Mouse (Mus musculus): ENCODE data around the gene Ggn.
"Not testable (repeated sequence)": the region's sequence is repeated elsewhere in the genome, so short reads cannot be mapped to it uniquely, and the experiment has no call there.

The Ggn gene

DNA sequence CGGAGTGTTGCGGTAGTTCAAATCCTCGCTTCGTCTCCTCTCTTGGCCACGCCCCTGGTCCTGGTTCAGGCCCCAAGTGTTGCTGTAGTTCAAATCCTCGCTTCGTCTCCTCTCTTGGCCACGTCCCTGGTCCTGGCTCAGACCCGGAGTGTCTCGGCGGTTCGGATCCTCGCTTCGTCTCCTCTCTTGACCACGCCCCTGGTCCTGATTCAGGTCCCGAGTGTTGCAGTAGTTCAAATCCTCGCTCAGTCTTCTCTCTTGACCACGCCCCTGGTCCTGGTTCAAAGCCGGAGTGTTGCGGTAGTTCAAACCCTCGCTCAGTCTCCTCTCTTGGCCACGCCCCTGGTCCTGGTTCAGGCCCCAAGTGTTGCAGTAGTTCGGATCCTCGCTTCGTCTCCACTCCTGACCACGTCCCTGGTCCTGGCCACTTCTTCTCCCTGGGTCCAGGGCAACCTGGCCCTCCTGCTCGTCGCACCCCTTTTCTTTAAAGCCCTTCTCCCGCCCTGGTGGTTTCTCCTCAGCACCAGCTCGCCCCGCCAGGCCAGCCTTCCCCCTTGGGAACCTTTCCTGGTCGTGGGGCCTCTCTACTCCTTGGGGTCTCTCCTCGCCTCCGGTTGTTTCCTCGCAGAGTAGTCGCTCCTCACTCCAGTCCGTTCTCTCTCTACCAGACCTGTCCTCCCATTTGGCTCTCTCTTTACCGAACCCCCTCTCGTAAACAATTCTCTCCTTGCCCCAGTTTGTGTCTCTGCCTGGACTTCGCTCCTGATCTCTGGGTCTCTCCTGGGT, 43.0 kb downstream of the Ggn start:
- DNase-seq (ENCODE audit: low spot score), result not testable (repeated sequence)

DNA sequence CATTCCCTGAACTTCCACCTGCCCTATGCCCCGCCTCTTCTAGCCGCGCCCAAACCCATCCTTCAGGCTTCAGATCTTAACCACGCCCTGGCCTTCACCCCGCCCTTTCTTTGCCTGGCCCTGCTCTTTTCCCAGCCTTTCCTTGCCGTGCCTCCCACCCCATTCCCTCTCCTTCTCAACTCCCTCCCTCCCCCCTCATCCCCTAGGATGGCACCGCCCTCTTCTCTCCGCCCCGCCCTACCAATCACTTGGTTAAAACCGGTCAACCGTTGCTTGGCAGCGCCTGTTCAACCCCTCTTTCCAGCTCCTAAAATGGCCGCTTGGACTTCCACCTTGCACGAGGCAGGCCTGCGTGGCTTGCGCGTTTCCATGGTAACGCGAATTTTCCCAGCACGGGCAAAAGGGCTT, 43.7 kb downstream of the Ggn start, which contains the start of gene Catsperg1:
TSS of gene Catsperg1 (minus strand) at position 361 of the 408 bp plus-strand sequence.
- no peak for DNase-seq (ENCODE audit: low spot score)

DNA sequence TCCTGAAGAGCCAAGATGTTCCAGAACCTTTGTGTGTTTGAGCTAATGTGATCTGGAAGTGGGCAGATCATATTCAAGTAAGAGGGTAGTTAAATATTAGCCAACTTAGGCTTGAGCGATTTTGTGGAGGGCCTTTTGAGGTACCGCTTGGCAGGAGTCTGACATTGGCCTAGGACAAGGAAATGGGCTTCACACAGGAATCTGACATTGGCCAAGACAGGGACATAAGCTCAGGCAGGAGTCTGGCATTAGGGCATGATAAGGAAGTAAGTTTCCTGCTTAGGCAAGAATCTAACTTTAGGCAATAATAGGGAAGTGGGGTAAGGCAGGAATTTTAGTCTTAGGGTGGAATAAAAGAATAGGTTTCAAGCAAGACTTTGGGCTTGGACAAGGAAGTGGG, 44.2 kb downstream of the Ggn start:
- no peak for DNase-seq (ENCODE audit: low spot score)

DNA sequence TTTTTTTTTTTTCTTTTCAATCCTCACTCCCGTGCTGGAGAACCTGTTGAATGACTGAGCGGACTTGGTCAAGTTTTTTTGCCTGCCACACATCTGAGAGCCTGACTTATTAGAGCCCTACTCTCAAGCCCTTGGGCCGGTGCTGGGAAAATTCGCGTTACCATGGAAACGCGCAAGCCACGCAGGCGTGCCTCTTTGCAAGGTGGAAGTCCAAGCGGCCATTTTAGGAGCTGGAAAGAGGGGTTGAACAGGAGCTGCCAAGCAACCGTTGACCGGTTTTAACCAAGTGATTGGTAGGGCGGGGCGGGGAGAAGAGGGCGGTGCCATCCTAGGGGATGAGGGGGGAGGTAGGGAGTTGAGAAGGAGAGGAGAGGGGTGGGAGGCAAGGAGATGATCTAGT, 44.8 kb downstream of the Ggn start:
- no peak for DNase-seq (ENCODE audit: low spot score)

Measured in urinary bladder, postnatal 10 days (tissue).